Mouse (Mus musculus): ENCODE measurements around the gene Slc9a3r2. TPM values are rescaled to one million over a fixed set of nuclear protein-coding genes. Genes with fewer than 3 reads are reported as not detected.

Slc9a3r2 gene
- polyA plus RNA-seq, 1 experiment from 2014 or later: 10.2 TPM

DNA sequence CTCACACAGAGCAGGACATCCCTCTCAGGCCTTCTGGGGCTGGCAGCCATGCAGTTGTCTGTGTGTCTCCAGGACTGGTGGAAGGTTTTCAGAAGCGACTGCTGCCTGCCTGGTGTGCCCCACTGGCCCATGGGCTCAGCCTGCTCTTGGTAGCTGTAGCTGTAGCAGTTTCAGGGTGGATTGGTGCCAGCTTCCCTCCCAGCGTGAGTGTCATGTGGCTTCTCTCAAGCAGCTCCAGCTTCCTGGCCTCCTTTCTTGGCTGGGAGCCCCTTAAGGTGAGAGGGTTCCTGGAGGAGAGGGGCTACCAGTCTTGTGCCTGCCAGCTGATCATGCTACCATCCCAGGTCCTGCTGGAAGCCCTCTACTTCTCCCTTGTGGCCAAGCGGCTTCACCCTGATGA lies 59.2 kb downstream of the Slc9a3r2 start:
- Histone ChIP-seq H3K9me3 (replicated peaks) (no peaks in the 10 kb centered on the region), H3K4me1 (replicated peaks) (no peaks in the 10 kb centered on the region), H3K9ac (no peak overlapping the region), H3K27me3 (no peaks in the 10 kb centered on the region), H3K36me3 (peaks cover 70% of the 10 kb centered on the region), H3K27ac (no peak overlapping the region), H3K4me2 (no peak overlapping the region), H3K4me3 (replicated peaks) (no peak overlapping the region)
- ATAC-seq (ENCODE audit: low read depth) (no peak), DNase-seq (no peak)
- WGBS (ENCODE audit: insufficient replicate concordance): 68% methylated on average over 3 of the region's 3 CpGs

Small RNA genes lying within 50 kb of the gene (microRNA-seq; reads per million reads assigned to microRNA genes)
- not detected for gene Gm24589

Other genes with a start within 250 kb of the Slc9a3r2 start
- gene Rnps1, start 235.8 kb downstream of the Slc9a3r2 start, polyA plus RNA-seq (2015; fragmentation: Nextera tagmentation; extraction: Ambion mirVana): 151 and 173 TPM in 2 replicates
- 94.4 and 95.3 TPM in 2 replicates for gene Eci1, start 223.7 kb downstream of the Slc9a3r2 start, polyA plus RNA-seq (2015; fragmentation: Nextera tagmentation; extraction: Ambion mirVana)
- 0.33 and 0.68 TPM in 2 replicates for gene Dnase1l2, start 207.2 kb downstream of the Slc9a3r2 start, polyA plus RNA-seq (2015; fragmentation: Nextera tagmentation; extraction: Ambion mirVana)
- 11.7 and 13.0 TPM in 2 replicates for gene E4f1, start 180.0 kb downstream of the Slc9a3r2 start, polyA plus RNA-seq (2015; fragmentation: Nextera tagmentation; extraction: Ambion mirVana)
- 84.0 and 86.7 TPM in 2 replicates for gene Pgp, start 179.9 kb downstream of the Slc9a3r2 start, polyA plus RNA-seq (2015; fragmentation: Nextera tagmentation; extraction: Ambion mirVana)
- gene Bricd5, start 176.4 kb downstream of the Slc9a3r2 start, polyA plus RNA-seq (2015; fragmentation: Nextera tagmentation; extraction: Ambion mirVana): 0.13 TPM in 1 of 2 replicates, not detected in the other
- 11.7 and 13.8 TPM in 2 replicates for gene Mlst8, start 171.2 kb downstream of the Slc9a3r2 start, polyA plus RNA-seq (2015; fragmentation: Nextera tagmentation; extraction: Ambion mirVana)
- gene Caskin1, start 161.7 kb downstream of the Slc9a3r2 start, polyA plus RNA-seq (2015; fragmentation: Nextera tagmentation; extraction: Ambion mirVana): 0.15 and 0.20 TPM in 2 replicates
- gene Traf7, start 122.4 kb downstream of the Slc9a3r2 start, polyA plus RNA-seq (2015; fragmentation: Nextera tagmentation; extraction: Ambion mirVana): 40.7 and 43.9 TPM in 2 replicates
- gene Rab26, start 116.1 kb downstream of the Slc9a3r2 start, polyA plus RNA-seq (2015; fragmentation: Nextera tagmentation; extraction: Ambion mirVana): 0.88 and 0.99 TPM in 2 replicates
- gene Pkd1, start 100.5 kb downstream of the Slc9a3r2 start, polyA plus RNA-seq (2015; fragmentation: Nextera tagmentation; extraction: Ambion mirVana): 2.2 and 3.3 TPM in 2 replicates
- 18.6 and 22.4 TPM in 2 replicates for gene Tsc2, start 17.7 kb downstream of the Slc9a3r2 start, polyA plus RNA-seq (2015; fragmentation: Nextera tagmentation; extraction: Ambion mirVana)
- 8.4 and 9.2 TPM in 2 replicates for gene Nthl1, start 17.6 kb downstream of the Slc9a3r2 start, polyA plus RNA-seq (2015; fragmentation: Nextera tagmentation; extraction: Ambion mirVana)
- 0.24 and 0.28 TPM in 2 replicates for gene Npw, start 8.1 kb upstream of the Slc9a3r2 start, polyA plus RNA-seq (2015; fragmentation: Nextera tagmentation; extraction: Ambion mirVana)
- 9.5 and 13.1 TPM in 2 replicates for gene Zfp598, start 19.4 kb upstream of the Slc9a3r2 start, polyA plus RNA-seq (2015; fragmentation: Nextera tagmentation; extraction: Ambion mirVana)
- 0.10 and 0.31 TPM in 2 replicates for gene Syngr3, start 39.6 kb upstream of the Slc9a3r2 start, polyA plus RNA-seq (2015; fragmentation: Nextera tagmentation; extraction: Ambion mirVana)
- 41.3 and 47.7 TPM in 2 replicates for gene Gfer, start 45.8 kb upstream of the Slc9a3r2 start, polyA plus RNA-seq (2015; fragmentation: Nextera tagmentation; extraction: Ambion mirVana)
- gene Noxo1, start 45.9 kb upstream of the Slc9a3r2 start, polyA plus RNA-seq (2015; fragmentation: Nextera tagmentation; extraction: Ambion mirVana): 0.14 and 0.34 TPM in 2 replicates
- 53.0 and 53.2 TPM in 2 replicates for gene Tbl3, start 57.3 kb upstream of the Slc9a3r2 start, polyA plus RNA-seq (2015; fragmentation: Nextera tagmentation; extraction: Ambion mirVana)
- gene Rnf151, start 67.7 kb upstream of the Slc9a3r2 start, polyA plus RNA-seq (2015; fragmentation: Nextera tagmentation; extraction: Ambion mirVana): 0.10 TPM in 1 of 2 replicates, not detected in the other
- gene Rps2, start 67.8 kb upstream of the Slc9a3r2 start, polyA plus RNA-seq (2015; fragmentation: Nextera tagmentation; extraction: Ambion mirVana): 1,350 and 1,469 TPM in 2 replicates
- gene Ndufb10, start 74.2 kb upstream of the Slc9a3r2 start, polyA plus RNA-seq (2015; fragmentation: Nextera tagmentation; extraction: Ambion mirVana): 206 and 216 TPM in 2 replicates
- gene Rpl3l, start 77.5 kb upstream of the Slc9a3r2 start, polyA plus RNA-seq (2015; fragmentation: Nextera tagmentation; extraction: Ambion mirVana): 0.10 TPM in 1 of 2 replicates, not detected in the other
- gene Msrb1, start 86.3 kb upstream of the Slc9a3r2 start, polyA plus RNA-seq (2015; fragmentation: Nextera tagmentation; extraction: Ambion mirVana): 21.3 and 21.8 TPM in 2 replicates
- not detected in 2 replicates for gene Hs3st6, start 102.7 kb upstream of the Slc9a3r2 start, polyA plus RNA-seq (2015; fragmentation: Nextera tagmentation; extraction: Ambion mirVana)
- gene Meiob, start 154.0 kb upstream of the Slc9a3r2 start, polyA plus RNA-seq (2015; fragmentation: Nextera tagmentation; extraction: Ambion mirVana): 1.5 and 1.6 TPM in 2 replicates
- 79.5 and 83.1 TPM in 2 replicates for gene Hagh, start 189.8 kb upstream of the Slc9a3r2 start, polyA plus RNA-seq (2015; fragmentation: Nextera tagmentation; extraction: Ambion mirVana)
- 34.6 and 34.9 TPM in 2 replicates for gene Fahd1, start 200.0 kb upstream of the Slc9a3r2 start, polyA plus RNA-seq (2015; fragmentation: Nextera tagmentation; extraction: Ambion mirVana)
- gene Igfals, start 215.7 kb upstream of the Slc9a3r2 start, polyA plus RNA-seq (2015; fragmentation: Nextera tagmentation; extraction: Ambion mirVana): 5.1 and 6.0 TPM in 2 replicates
- 89.3 and 93.2 TPM in 2 replicates for gene Nubp2, start 236.0 kb upstream of the Slc9a3r2 start, polyA plus RNA-seq (2015; fragmentation: Nextera tagmentation; extraction: Ambion mirVana)
- gene Spsb3, start 236.3 kb upstream of the Slc9a3r2 start, polyA plus RNA-seq (2015; fragmentation: Nextera tagmentation; extraction: Ambion mirVana): 37.9 and 38.4 TPM in 2 replicates
- 13.8 and 14.6 TPM in 2 replicates for gene Eme2, start 244.8 kb upstream of the Slc9a3r2 start, polyA plus RNA-seq (2015; fragmentation: Nextera tagmentation; extraction: Ambion mirVana)
- 84.2 TPM in 2 replicates for gene Mrps34, start 244.8 kb upstream of the Slc9a3r2 start, polyA plus RNA-seq (2015; fragmentation: Nextera tagmentation; extraction: Ambion mirVana)
- gene Nme3, start 246.2 kb upstream of the Slc9a3r2 start, polyA plus RNA-seq (2015; fragmentation: Nextera tagmentation; extraction: Ambion mirVana): 65.6 and 66.8 TPM in 2 replicates

Measured in liver, embryonic 13.5 days (tissue).